Mouse (Mus musculus) cerebellum, adult 9-11 months (tissue): ENCODE measurements around the gene Gdpd5.

Experiments
- DNase-seq: peaks from one replicate; pipeline ENCODE4 v3.0.0; 2022

Gene Gdpd5

DNA sequence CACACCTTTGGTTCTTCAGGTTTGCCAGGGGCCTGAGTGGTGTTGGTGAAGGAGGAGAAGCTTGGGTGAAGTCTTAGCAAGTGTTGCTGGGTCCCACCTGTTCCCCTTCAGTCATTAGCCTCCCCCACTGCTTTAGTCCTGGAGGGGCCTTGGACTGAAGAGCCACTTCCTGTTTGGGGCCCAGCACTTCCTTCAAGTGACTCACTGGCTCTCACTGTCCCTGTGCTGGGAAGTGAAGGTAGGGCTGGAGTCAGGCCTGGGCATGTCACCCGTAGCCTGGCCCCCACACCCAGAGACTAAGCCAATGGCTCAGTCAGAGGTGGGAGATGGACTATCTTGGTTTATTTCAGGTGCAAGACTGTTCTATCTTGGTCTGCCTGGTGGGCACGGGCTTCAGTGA lies 26.4 kb downstream of the Gdpd5 start:
- DNase-seq, result no peak

DNA sequence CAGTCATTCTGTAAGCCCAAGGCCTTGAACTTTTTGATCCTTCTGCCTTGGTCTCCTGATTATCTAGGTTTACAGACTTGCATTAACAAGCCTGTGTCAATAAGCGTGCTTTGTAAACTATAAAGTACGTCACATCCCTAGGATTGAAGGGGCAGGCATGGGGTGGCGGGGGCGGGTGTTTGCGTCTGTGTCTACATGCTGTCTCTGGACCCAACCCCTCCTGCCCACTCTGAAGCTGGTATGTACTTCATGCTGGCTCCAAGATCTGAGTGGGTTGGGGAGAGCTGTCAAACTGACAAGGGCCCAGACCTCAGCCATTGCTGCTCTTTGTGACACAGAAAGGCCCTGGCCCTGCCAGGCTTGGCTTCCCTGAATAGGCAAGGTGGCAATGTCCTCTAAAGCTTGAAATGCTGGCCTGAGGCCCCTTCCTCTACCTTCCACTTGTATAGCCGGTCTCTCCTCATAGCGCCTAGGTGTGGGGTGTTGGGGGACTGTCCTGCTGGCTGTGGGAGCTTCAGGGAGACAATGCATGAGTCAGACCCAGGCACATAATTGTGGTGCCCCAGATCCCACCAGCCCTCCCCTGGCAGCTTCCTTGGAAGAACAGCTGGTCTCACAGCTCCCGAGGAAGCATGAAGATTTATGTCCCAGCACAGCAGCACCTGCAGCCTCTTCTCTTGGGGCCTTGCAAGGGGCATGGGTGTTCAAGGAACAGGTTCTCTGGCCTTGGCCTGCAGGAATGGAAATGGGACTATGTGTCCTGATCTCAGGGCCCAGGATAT lies 28.4 kb downstream of the Gdpd5 start:
- DNase-seq, result no peak

DNA sequence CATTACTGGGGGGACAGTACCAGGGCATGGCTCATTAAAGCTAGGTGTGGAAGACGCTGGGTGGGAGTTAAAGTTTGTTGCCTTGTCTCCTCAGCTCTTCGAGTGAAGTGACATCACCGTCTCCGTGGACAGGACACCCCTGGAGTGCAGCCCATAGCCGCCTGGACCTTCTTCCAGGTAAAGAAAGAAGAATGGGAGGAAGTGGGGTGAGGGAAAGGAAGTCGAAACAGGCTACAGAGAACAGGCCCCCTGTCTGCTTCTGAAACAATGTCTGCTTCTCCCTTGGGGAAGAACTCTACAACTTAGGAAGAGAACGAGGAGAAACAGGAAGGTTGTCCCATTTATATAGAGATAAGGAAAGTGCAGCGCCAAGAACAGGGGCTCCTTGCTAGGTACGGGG lies 29.1 kb downstream of the Gdpd5 start:
- no peak for DNase-seq

DNA sequence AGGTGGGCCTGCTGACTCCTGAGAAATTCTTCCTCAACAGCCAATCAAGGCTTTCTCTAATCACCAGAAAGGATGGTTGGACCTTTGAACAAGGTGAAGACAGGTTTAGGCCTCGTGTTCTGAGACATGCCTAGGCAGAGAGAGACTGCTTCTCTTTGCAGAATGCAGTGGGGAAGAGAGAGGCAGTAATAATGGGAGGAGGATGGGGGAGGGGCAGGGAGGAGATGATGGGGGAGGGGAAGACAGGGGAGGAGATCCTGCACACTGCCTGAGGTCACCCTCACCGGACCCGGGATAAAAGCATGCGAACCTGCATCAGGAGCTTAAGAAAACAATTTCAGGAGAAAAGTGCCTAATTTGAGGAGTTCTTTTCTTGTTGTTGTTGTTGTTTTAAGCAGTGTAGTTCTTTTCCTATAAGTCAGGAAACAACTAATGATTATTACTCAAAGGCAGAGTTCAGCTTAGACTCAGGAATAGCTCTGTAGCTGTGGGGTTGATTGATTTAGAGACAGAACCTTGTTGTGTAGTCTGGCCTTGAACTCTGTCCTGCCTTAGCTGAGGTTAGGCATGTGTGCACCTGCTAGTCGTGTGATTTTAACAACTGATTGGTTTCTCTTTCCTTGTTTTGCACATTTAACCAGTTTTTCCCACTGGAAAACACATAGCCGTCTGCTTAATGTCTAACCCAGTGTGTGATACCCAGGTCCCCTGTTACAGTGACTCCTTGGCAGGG lies 30.0 kb downstream of the Gdpd5 start:
- no peak for DNase-seq

DNA sequence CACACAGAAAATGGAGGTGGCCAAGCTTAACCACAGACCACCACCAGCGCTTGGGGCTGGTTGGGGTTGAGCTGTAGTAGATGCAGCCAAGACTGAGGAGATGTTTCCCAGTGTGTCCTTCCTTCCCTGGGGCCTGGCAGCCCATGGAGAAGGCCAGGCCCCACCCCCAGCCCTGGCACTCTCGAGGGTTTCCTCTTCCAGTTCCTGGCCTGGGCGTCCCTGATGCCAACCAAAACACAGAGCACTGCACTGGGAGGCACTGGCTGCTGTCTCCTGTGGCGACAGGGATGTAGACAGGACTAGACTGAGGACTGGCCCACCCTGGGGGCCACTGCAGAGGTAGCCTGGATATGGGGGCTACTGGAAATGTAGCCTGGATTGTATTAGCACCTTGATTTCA lies 33.8 kb downstream of the Gdpd5 start:
- DNase-seq, result peak; percentile 28

DNA sequence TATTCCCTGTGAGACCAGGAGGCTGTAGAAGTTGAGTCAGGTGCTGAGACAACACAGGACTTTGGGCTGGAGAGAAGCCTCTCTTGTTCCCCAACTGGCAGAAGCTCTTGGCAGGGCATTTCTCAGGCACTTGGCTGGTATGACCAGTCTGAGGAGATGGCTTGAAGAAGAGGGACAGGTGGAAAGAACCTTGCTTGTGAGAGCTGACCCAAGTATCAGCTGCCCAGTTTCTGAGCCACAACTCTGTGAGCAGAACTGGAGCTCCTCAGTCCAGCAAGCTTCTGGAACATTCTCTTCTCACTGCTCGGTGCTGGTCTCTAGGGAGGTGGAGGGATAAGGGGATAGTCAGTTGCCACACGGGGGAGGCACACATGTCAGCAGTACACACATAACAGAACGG lies 38.1 kb downstream of the Gdpd5 start:
- DNase-seq, result no peak

DNA sequence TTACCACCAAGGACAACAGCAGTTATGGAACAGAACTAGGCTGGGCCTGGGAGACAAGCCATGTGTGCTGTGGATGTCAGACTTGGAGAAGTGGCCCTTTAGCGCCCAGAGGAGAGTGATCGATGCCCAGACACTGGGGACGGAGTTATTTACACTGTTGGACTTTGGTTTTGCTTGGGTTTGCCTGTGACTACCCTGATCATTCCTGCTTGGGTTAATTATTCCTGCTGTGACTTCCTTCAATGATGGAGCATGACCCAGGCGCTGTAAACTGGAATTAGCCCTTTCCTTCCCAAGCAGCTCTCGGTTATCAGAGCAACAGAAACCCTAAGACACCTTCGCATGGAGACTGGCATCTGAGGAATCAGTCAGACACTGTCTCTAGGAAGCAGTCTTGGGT lies 39.8 kb downstream of the Gdpd5 start:
- DNase-seq, result no peak

DNA sequence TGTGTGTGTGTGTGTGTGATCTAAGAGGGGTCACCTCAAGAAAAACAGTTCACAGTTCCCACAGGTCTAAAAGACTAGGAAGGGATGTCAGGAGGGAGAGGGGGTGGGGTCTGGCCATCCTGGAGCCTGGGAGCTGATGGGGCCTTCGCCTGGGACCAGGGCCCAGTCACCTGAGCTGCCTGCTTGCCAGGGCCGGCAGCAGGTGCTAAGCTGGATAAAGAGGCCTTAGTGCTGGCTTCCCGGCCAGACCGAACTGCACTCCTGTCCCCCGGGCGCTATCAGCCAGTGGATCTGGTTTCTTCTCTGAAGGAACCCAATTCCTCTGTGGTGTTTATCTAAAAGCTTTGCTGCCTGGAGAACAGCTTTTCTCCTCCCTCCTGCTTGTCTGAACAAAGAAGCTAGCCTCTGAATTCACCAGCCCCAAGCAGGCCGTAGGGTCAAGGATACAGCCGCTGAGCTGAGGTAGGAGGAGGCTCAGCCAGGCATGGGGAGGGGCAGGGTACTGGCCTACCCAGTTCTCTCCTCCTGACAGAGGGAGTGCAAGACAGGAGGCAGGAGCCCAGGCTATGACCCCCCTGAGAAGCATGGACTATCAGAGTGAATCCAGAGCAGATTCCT lies 43.4 kb downstream of the Gdpd5 start:
- no peak for DNase-seq

DNA sequence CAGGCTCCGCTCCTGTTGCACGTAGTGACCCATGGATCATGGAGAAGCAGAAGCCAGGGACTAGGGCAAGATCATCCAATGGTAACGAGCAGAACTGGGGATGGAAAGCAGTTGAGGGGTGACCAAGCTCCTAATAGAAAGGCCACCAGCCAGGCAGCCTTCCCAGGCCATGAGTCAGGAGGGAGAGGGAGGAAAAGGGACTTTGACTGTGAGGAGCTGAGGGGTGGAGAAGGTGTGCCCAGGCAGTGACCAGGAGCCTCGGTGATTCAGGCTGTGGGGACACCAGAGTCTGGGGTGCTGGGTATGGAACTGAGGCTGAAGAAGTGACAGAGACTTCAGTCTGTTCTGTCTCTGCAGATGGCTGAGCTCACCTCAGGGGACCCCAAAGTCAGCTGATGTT lies 44.5 kb downstream of the Gdpd5 start:
- no peak for DNase-seq

DNA sequence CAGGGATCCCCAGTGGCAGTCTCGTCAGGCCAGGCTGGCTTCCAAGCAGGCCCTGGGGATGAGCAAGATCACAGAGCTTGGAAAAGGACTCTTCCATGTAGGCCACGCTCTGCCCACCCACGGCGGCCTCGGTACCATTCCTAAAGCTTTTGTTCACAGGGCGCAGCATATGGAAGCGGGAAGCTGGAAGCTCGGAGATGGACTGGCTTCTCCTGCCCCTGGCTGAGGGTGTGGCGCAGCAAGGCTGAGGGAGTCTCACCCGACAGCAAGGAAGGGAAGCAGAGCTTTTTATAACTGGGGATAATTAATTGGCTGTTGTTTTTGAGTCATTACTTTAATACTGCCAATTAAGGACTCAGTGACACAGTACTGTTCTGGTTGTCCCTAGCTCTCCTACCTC lies 45.8 kb downstream of the Gdpd5 start:
- DNase-seq, result no peak

DNA sequence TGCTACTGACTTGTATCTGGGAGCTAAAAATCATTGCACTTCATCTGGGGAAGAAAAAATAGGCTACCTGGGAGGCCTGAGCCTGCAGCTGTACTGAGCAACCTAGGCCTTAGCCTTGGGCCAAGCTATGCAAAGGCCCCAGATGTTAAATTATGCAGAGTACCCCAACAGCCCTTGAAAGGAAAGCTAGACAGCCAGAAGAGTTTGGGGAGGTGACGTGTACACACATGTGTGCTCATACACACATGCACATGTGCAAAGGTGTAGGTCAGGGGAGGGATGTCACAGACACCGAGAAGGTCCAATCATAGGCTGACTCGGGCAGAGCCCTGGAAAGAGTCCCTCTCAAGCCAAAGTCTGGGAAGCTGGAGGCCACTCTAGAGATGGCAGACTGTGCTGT lies 46.8 kb downstream of the Gdpd5 start:
- DNase-seq, result no peak

DNA sequence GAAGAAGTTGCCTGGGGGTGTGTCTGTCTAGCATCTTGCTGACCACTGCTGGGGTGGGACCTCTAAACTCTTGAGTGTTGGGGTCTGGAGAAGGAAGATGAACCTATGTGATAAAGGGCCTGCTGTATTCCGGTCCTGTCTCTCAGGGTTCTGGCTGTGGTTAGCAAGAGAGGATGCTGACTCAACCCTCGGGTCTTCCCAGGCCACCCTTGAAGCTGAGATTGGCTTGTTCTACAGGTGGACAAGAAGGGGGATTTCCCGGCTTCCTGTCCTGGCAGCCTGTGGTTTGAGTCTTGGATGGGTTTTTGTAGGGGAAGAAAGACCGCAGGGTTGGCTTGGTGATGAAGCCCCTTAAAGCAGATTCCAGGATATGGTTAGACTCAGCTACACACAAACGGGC lies 47.6 kb downstream of the Gdpd5 start:
- DNase-seq, result no peak

DNA sequence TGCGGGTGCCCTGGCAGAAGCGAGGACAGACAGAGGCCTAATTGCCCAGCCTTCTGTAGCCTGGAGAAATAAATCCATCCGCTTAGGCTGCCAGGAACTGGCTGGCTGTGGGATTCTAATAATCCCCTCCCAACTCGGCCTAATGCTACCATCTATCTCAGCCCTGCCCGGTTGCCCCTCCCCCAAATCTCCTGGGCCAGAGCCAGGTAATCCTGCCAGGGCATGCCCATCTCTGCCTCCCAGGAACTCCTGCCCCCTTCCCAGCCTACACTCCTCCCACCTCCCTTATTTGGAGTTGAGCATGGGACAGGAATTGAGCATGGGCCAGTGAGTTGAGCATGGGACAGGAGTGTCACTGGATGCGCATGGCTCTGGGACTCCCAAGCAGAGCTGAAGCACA lies 48.6 kb downstream of the Gdpd5 start:
- no peak for DNase-seq

DNA sequence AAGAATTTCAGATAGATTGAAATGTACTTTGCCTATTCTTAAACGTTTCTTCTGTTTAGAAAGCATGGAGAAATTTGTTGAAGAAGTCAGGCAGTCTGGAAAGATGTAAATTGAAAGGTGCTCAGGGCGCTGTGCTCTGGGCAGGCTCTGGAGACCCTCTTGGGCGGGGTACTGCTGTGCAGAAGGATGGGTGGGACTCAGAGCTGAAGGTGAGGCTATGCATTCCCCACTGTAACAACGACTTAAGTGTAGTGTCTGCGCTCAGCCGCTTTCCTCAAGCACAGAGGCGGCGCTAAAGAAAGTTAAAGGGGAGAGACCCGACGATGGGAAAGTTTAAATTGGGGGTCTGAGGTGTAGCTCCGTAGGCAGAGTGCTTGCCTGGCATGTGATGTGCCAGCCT lies 49.0 kb downstream of the Gdpd5 start:
- DNase-seq, result no peak

DNA sequence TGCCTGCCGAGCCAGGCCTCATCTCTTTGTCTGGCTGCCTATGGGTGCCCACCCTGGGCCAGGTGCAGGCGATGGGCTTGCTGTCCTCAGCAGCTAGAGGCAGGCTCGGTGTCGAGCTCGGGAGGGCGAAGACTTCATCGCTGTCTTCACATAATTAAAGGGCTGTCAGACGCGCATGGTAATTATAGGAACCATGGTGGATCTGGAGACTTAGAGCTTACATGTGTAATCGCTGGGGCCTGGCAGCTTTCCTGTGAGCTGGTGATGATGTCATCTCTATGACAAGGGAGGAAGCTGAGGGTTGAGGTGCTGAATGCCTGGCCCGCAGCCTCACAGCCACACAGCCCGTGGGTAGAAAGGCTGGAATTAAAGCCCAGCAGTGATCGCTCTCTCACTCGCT lies 51.0 kb downstream of the Gdpd5 start:
- DNase-seq, result no peak

DNA sequence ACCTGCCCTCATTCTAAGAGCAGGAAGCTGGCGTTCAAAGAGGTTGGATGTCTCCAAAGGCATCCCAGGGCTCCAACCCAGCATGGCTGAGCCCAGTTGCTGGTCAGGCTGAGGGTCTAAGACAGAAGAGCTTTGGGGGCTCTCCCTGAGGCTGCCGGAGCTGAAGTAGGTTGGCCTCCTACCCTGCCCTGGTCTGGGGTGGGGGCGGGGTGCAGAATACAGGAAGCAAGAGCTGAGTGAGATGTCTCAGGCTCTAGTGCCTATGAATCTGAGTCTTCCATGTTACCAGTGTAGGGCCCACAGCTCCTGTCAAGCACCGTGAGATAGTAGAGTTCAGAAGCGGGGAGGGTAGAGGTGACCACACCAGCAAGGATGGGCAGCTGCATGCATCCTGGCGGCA lies 51.6 kb downstream of the Gdpd5 start:
- no peak for DNase-seq

DNA sequence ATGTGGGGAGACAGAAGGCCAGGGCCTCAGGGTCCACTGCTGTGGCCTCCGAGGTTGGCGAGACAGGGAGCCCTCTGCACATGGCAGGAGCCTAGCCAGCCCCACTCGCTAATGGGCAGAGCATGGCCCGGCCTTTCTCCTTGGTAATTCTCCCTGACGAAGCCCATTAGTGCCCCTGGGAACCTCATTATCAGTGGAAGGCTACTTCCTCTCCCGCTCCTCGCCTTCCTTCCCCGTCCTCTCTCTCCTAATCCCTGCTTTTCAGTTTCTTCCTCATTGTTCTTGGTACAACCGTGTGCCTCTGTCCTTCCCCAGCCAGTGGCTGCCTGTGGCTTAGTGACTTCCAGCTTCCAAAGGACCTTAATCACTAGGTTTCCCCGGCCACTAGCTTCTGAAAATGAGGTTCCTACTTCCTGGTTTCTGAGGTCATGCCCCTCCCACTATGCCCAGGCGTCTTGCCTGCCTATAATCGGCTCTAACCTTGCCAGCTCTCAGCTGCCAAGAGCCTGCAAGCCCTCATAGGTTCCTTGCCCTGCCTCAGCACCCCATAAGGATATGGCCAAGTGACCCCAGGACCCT lies 53.5 kb downstream of the Gdpd5 start:
- no peak for DNase-seq

DNA sequence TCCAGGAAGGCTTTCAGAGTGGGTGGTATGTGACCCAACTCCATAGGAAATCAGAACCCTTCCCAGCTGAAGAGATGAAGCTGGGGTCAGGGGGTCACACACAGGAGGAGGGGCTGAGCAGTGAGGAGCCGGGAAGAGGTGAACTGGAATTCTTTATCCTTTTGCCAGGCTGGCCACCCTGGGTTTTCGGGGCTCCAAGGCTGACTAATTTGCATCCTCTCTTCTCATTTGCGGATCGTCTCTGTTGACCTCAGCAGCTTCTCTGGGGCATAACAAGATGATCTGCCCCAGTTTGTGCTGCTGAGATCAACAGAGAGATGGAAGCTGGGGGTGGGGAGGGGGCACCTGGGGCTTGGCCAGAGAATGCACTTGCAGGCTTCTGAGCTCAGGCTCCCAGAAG lies 55.3 kb downstream of the Gdpd5 start:
- DNase-seq, result no peak

DNA sequence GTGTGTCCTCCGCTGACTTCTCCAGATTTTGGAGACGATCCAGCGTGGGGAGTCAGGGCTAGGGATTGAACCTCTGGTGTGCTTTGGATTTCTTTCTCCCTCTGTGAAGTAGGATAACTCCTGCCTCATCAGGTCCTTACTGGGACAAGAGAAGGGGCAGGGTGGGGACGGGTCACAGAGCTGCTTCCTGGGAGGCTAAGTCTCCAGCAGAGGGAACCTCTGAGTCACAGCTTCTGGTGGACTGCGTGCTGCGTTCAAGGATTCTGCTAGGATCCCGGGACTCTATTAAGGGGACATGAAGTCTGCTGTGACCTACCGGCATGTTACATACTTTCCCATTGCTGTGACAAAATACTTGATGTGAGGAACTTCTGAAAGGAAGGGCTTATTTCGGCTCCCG lies 57.7 kb downstream of the Gdpd5 start:
- DNase-seq, result no peak

DNA sequence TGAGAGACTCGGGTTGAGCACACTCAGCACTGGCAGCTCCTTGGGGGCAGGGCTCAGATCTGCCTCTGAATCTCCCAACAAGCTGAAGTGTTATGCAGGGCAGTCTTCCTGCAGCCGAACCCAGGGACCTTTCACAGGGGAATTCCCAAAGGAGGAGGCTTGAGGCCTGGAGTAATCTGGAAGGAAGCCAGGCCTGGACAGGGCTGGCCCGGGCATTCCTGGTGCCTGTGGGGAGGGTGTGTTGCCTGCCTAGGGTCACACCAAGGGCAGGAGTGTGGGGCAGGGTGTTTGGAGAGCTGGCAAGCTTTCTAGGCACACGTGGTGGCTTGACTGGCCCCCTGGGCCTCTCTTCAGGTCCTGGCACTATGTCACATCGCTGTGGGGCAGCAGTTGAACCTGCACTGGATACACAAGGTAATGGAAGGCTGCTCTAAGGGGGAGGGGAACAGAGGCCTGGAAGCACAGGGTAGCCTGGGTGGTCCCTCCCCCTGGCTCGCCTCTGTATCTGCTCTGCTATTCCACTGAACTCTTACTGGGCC lies 60.4 kb downstream of the Gdpd5 start:
- DNase-seq, result no peak

DNA sequence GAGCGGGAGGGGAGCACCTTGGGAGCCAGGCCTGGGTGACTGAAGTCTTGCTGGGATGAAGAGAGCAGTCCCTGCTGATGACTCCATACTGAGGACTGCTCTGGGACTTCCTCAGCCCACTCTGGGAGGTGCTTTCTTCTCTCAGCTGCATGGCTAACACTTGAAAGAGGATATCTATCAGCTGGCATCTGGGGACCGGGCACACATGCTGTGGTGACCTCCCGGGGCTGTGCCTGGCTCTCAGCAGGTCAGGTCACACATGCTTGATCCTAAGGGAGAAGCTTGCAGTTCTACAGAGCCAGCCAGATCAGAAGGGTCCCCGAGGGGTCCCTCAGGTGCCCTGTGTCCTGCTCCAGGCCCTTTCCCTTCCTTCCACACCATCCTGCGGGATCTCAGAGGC lies 62.0 kb downstream of the Gdpd5 start:
- no peak for DNase-seq

DNA sequence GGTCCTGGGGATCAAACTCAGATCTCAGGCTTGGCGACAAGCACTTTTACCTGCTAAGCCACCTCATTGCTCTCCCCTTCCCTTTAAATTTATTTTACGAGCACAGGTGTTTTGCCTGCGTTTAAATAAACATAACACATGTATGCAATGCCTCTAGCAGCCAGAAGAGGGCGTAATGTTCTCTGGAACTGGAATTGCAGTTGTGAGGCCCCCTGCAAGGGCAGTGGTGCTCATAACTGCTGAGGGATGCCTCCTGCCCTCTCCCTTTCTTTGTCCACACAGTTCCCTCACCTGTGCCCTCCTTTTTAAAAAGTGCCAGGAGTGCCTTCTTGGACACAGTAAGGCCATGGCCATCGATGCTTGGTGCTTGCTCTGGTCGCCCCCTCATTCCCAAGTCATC lies 62.8 kb downstream of the Gdpd5 start:
- no peak for DNase-seq

DNA sequence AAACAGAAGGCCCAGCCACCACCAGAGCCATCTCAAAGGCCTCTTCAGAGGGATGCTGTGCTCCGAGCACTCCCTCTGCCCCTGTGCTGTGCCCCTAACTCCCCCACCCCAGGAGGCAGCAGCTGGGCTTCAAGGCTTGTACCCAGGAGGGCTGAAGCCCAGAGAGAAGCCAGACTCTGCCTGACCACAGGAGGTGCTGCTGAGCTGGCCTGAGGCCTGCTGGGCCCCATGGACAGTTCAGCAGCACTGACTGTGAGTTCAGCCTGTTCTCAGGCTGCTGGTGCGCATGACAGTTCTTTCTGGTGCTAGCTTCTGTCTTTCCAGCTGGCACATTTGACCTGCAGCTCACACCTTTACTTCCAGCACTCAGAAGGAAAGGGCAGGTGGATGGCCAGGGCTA lies 64.6 kb downstream of the Gdpd5 start:
- no peak for DNase-seq

DNA sequence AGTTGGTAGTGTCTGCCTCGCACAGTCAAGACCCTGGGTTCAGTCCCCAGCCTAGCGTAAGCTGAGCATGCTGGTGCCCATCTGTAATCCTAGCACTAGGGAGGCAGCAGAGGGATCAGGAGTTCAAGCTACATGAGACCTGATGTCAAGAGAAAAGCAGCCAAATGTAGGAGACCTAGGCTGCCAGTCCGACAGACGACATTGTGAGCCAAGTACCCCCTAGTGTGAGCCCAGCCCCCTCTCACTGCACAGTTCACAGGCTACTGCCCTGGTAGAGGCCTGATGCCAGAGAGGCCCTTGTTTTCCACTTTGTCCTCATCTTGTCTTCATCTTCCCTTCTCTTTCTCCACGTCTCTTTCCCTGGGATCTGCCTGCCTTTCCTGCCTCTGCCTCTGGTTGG lies 66.1 kb downstream of the Gdpd5 start:
- DNase-seq, result no peak
